Mouse (Mus musculus): ENCODE results near the gene Muc5b.
A peak's percentile ranks its signal among the peaks of the same experiment; 100 is the strongest.

Gene Muc5b

DNA sequence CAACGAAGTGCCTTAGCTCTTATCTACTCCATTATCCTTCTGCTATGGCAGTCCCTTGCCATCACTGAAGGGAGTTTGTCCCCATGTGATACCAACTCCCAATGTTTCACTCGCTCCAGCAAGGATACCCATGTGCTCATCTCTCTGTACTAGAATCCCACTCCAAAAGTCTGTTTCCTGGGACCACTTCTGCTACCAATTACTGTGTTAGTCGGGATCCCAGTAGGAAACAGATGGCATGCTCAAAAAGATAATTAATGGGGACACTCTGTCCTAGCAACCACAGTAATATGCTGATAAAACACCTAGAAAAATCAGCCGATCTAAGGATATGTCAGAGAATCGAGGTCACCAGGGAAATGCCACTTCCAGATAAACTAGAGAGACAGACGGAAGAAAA is 69.7 kb downstream of the Muc5b start:
- peak in 1 of 2 experiments; percentile 21 for DNase-seq

GRCm38 (mm10) chr7:141911305-141911704 is 72.4 kb downstream of the Muc5b start:
- no peak for DNase-seq

- DNase-seq = no peak
These were observed 79.5 kb downstream of the Muc5b start, which contains the start of gene Tollip for GRCm38 (mm10) chr7:141918407-141918806. Gene Tollip, minus strand, starts transcription at chr7:141918507.

Measured in cerebellum, adult 18-20 months (tissue).